Mouse (Mus musculus) left cerebral cortex, postnatal 14 days (tissue): ENCODE data around the gene Tepsin. TPM values are rescaled to one million over a fixed set of nuclear protein-coding genes. Genes with fewer than 3 reads are reported as not detected.

Source experiments
- DNase-seq, 2 experiments: peaks; one replicate each; pipeline ENCODE4 v3.0.0; 2021 to 2022; ENCODE audit warnings: low spot score in 2 of 2, mixed read lengths in 1 of 2
- intact Hi-C: fragments of 180-260 bp; cut with DNase I; formaldehyde crosslinking; loops from one replicate; pipeline ENCODE4 v1.15.1; 2025
- total RNA-seq, 2 experiments: library from RNA; stranded (reverse); gene quantifications; 2 replicates each; pipeline ENCODE4 v1.2.3; 2021

Tepsin gene
- total RNA-seq, 2 experiments from 2014 or later: 18.4 to 18.7 TPM

DNA sequence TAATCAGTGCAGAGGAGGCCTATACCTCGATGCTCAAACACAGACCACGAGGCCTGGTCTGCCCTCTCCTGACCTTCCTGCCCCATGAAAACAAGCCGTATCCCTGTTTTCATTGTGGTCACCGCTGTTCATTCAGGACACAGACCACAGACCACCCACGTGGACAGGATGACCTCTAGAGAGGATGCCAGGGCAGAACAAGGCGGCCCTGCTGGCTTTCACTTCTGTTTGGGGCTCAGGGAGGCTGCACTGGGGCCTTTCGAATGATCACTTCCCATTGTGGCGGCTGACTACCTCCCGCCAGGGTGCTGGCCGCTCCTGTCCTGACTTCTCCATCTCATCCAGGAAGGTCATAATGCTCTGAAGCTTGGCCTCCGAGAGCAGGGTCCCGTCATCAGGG is 27.5 kb downstream of the Tepsin start:
- intact Hi-C loops: no loop called here
- no peak for DNase-seq

GRCm38 (mm10) chr11:120070286-120070930 is 28.1 kb downstream of the Tepsin start:
- no peak for DNase-seq
- intact Hi-C loops: no loop called here

DNA sequence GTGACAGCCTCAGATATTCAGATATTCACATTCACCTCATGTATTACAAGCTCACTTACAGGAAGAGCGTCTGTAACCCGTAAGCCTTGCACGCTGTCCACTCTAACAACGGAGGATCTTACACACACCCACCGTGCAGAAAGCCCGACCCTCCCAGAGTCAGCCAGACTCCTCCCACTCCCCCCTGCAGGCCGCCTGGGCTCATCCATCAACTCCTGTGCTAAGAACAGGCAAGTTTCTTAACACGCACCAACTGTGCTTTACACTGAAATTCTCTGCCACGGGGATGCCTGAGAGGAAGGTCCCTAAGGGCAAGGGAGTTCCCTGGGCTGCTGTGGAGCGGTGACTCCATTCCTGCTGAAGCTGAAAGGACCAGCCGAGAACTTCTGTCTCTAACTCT is 29.3 kb downstream of the Tepsin start:
- intact Hi-C loops: loop anchor here (10.0 kb wide), 1 partner anchor 54 kb away; no protein-coding TSS in a partner anchor
- no peak for DNase-seq

- DNase-seq: no peak
- intact Hi-C loops: loop anchor here (10.0 kb wide), 1 partner anchor 53 kb away; no protein-coding TSS in a partner anchor
These were observed 30.7 kb downstream of the Tepsin start for GRCm38 (mm10) chr11:120067834-120068233.

DNA sequence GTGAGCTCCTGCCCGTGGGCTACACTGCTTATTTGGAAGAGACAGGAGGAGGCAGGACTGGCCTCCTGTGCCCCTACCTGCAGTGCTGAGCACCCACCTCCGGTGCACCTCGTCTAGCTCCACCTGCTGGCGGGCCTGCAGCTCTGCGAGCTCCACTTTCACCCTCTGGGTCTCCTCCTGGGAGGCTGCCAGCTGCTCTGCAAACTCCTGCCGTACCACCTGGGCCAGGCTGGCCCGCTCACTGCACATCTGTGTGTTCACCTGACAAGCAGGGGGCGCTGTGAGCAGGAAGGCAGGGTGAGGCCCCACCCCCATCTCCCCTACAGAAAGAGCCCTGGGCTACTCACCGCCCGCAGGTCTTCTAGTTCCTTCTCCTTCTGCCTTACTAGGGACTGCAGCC is 33.2 kb downstream of the Tepsin start:
- peak in 1 of 2 experiments; percentile 52 for DNase-seq
- intact Hi-C loops: loop anchor here (10.0 kb wide), 1 partner anchor 50 kb away; no protein-coding TSS in a partner anchor

DNA sequence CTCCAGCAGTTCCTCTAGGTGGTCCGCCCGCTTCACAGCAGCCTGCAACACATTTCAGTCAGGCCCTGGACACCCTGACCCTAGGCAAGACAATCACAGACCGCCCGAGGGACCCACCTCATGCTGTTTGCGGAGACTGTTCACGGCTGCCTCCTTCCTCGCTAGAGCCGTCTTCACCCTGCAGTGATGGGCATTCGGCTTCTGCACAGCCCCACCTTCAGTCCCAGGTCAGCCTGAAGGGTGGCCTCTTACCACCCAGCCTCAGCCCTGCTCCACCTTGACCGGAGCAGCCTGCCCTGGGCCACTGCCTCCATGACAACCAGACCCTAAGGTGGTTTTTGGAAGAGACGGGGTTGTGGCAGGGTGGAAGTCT is 33.9 kb downstream of the Tepsin start:
- DNase-seq: no peak
- intact Hi-C loops: loop anchor here (10.0 kb wide), 1 partner anchor 50 kb away; no protein-coding TSS in a partner anchor

GRCm38 (mm10) chr11:120064006-120064667 is 34.4 kb downstream of the Tepsin start:
- intact Hi-C loops: loop anchor here (10.0 kb wide), 1 partner anchor 49 kb away; no protein-coding TSS in a partner anchor

GRCm38 (mm10) chr11:120063326-120063725 is 35.2 kb downstream of the Tepsin start:
- no peak for DNase-seq
- intact Hi-C loops: loop anchor here (10.0 kb wide), 1 partner anchor 49 kb away; no protein-coding TSS in a partner anchor

More at GRCm38 (mm10) chr11:120064006-120064667, 34.4 kb downstream of the Tepsin start:
- no peak for DNase-seq

DNA sequence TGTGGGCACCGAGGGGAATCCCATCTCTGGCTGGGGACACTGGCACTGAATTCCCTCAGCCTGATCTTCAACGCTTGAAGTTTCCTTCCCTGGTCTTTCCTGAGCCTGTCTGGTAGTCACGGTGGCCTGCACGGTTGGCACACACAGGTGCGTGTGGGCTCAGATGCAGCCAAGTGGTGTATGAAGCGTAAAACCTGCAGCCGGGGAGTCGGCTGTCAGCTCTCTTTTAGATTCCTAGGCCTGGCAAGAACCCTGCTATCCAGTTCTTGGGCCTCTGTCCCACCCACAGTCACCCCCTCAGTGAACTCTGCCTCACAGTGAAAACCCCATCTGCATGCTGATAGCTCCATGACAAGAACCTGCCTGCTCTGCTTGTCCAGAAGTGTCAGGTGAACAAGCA is 37.9 kb downstream of the Tepsin start:
- intact Hi-C loops: loop anchor here (10.0 kb wide), 1 partner anchor 46 kb away; no protein-coding TSS in a partner anchor
- no peak for DNase-seq

- intact Hi-C loops: no loop called here
- DNase-seq: no peak
These were observed 42.4 kb downstream of the Tepsin start for GRCm38 (mm10) chr11:120055953-120056732.

DNA sequence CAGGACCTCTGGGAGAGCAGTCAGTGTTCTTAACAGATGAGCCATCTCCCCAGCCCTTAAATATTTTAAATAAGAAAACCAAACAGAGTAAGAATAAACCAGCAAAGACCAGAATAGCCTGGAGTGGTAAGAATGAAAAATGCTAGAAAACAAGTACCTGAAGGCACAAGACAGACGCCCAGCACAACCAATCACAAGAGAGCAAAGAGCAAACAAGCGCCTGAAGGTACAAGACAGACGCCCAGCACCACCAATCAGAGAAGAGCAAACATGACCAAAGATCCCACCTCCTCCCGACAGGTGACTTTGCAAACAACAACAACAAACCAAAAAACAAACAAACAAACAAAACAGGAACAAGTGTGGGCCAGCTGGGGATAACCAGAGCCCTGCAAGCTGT is 44.7 kb downstream of the Tepsin start:
- intact Hi-C loops: no loop called here
- no peak for DNase-seq

- DNase-seq: no peak
- intact Hi-C loops: no loop called here
These were observed 46.3 kb downstream of the Tepsin start for GRCm38 (mm10) chr11:120052274-120052673.

DNA sequence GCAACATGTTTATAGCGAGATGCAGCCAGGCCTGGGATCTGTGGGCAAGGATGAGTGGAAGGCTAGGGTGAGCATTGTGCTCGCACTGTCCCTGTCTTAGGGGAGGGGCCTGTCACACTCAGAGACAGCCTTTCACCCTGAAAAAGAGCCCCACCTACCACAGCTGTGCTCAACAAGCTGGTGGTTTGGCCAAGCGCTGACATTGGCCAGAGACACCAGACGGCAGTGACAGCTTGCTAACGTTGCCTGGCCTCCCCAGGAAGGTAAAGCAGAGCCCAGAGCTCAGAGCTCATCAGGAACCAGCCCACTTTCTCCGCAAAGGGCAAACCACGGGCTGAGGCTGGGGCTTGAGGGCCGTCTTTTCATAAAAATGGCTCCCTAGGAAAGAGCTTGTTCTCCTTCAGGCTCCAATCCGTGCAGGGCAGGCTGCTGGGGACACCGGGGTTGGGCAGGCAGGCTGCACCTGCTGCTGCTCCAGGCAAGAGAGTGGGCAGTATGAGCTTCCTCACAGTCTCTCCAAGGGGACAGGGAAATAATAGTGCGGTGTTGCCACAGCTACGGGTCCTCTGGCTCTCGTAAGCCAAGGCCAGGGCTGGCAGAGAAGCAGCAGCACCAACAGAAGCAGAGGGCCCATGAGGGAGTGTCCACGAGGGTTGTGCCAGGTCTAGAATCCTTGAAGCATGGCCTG is 47.3 kb downstream of the Tepsin start:
- intact Hi-C loops: no loop called here
- DNase-seq: no peak

- intact Hi-C loops: no loop called here
- no peak for DNase-seq
These were observed 49.5 kb downstream of the Tepsin start for GRCm38 (mm10) chr11:120049067-120049466.

DNA sequence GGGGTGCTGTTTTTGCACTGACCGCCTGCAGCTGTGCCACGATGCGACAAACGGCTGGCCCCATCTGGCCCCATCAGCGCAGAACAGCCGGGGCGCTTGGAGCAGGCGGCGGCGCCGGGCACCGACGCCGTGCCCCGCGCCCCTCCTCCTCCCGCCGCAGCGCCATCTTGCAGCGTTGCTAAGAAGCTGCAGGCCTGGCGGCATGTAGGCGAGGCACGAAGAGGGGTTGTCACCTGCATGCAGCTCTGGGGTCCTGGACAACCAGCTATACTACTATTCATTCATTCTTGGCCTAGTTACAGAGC is 50.3 kb downstream of the Tepsin start:
- intact Hi-C loops: no loop called here
- peak in 1 of 2 experiments; percentile 68 for DNase-seq

DNA sequence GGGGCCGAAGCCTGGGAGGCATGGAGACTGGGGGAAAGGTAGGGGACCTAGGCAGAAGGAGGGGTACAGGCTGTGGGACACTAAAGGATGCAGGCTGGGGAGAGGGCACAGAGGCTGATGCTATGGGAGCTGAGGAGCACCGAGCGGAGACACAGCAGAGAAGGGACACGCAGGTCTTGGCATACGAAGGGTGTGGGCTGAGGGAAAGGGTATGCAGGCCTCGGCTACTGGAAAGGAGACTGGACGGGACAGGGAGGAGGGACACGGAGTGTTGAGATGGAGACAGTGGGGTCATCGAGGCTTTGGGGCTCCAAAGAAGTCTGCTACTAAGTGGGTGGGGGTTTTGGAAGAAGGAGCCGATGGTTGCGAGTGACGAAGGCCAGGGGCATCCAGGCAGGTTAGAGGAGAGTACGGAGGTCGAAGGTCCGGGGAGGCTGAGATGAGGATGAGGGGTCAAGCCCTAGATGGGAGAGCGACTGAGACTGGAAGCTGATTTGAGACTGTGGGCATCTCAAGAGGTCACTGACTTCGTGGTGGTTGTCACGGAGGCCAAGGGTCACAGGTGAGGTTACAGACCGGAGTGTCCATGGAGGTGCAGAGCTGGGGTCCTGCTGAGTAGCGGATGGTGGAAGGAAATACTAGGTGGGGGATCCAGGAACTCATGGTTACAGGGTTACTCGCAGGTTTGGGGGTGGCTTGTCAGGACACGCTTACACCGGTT is 50.8 kb downstream of the Tepsin start:
- intact Hi-C loops: no loop called here
- no peak for DNase-seq

DNA sequence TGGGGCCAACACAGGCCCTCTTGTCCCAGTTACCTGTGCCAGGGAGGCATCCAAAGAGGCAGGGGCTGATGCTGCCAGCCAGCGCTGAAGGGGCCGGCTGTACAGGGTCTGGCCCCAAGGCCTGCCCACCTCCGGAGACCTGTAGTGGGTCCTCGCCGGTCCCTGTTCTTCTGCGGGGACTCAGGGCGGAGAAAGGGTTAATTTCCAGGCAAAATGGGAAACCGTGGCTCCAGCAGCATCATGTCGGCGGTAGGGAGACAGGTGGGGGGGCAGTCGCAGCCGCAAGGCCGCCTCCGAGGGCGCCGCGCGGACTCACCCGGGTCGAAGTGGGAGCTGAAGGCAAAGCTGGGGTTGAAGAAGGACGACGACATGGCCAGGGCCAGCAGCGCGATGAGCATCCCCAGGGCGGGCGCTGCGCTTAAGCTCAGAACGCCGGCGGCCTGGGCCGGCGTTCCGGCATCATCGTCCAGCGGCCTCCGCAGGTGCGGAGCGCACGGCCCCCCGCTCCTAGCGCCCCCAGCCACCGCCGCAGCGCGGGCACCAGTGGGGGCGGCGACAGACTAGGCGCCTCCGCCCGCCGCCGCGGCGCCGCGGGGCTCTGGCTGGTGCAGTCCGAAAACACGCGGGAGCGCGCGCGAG is 51.9 kb downstream of the Tepsin start, which contains the start of gene Aatk:
Aatk (minus strand) TSS at position 615 of the 639 bp plus-strand sequence.
- intact Hi-C loops: no loop called here
- DNase-seq: no peak

- DNase-seq: peak in 1 of 2 experiments; percentile 73
- intact Hi-C loops: no loop called here
These were observed 52.5 kb downstream of the Tepsin start for GRCm38 (mm10) chr11:120045839-120046552.
